Mouse (Mus musculus) right cerebral cortex, postnatal 25 days (tissue): Measurements from ENCODE around the gene Tmem184b.

ENCODE experiments used
- DNase-seq: peaks from one replicate; pipeline ENCODE4 v3.0.0; 2022

Tmem184b gene

GRCm38 (mm10) chr15:79364120-79364519 lies 39.2 kb downstream of the Tmem184b start:
- no peak for DNase-seq

- DNase-seq = no peak
Measured at GRCm38 (mm10) chr15:79361023-79361422, 42.3 kb downstream of the Tmem184b start.

DNA sequence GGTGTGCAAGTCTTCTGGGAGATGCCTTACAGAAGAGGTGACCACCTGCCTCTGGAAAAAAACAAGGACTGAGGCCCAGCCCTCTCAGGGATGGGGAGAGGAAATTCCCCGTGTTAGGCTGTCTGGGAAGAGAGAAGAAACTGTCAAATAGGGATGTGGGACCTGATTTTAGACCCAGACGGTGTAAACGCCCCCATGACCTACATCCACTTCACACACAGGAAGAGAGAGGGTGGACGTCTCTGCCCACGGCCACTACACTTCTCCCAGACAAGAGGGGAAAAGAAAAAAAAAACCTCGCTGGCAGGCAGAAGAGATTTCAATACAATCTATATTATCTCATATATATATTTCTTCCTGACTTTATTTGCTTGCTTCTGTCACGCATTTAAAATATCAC lies 43.0 kb downstream of the Tmem184b start:
- no peak for DNase-seq

DNA sequence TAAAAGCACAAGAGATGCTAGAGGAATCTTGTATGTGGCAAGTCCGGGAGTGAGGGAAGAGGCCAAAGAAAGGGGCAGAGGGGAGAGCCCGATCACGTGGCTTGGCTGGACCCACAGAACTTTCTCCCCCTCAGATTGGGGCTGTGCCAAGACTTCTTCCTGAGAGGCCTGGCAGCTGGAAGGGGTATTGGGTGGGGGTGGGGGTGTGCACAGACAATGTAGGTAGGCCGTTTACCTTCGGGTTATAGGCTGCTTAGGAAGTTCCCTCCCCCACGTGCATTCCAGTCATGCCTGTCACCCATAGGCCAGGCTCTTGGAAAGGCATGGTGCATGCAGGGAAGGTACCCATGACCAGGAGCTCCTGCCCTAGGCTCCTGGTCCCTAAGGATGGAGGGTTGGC lies 43.4 kb downstream of the Tmem184b start:
- DNase-seq = no peak

DNA sequence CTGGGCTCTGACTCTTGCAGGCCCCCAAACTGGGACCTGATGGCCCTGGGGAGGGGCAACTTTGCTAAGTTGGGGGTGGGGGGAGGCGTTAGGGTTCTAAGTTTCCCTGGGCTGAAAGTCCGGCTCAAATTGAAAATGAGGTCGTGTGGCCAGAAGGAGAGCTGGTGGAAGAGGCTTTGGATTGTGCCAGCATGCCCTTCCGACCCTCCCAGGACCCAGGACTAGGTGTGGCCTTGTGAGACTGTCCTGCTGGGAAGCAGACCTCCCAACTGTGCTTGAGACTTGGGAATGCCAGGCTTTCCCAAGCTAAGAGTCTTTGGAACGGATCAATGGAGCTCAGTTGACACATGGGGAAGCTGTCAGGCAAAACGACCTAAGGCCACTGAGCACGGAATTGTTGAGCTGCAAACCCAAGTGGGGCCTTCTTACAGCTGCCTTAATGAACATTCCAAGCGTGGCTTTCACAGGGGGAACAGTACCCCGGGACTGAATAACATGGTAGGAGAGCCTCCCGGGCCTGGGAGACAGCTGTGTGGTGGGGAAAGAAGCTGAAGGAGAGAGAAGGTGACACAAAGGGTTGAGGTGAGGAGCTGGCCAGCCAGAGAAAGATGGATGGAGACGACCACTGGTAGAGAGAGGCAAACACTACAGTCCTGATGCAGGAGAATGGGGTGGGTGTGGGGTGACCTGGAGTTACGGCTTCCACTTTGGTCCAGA lies 45.2 kb downstream of the Tmem184b start:
- DNase-seq = no peak

DNA sequence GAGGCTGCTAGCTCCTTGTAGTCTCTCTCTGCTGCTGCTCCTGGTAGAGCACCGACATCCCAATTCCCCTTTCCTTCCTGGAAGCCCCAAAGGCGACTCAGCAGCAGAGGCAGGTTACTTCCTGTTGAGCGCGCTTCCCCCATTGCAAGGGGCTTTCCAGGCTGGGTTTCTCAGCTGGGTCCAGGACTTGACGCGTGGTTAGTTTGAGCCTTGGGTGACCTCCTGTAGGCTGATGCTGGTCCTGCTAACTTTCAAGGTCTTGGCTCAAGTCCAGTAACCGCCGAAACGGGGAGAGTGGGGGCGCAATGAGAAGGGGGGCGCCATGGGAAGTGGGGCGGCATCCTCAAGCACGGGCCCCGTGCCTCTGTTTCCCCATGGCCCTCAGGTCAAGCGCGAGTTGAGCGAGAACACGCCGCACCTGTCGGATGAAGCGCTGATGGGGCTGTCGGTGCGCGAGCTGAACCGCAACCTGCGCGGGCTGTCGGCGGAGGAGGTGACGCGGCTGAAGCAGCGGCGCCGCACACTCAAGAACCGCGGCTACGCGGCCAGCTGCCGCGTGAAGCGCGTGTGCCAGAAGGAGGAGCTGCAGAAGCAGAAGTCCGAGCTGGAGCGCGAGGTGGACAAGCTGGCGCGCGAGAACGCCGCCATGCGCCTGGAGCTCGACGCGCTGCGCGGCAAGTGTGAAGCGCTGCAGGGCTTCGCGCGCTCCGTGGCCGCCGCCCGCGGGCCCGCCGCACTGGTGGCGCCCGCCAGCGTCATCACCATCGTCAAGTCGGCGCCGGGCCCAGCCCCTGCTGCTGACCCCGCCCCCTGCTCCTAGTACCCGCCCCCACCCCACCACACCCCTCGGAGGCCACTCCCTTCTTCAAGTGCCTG lies 46.1 kb downstream of the Tmem184b start:
- peak; percentile 62 for DNase-seq

DNA sequence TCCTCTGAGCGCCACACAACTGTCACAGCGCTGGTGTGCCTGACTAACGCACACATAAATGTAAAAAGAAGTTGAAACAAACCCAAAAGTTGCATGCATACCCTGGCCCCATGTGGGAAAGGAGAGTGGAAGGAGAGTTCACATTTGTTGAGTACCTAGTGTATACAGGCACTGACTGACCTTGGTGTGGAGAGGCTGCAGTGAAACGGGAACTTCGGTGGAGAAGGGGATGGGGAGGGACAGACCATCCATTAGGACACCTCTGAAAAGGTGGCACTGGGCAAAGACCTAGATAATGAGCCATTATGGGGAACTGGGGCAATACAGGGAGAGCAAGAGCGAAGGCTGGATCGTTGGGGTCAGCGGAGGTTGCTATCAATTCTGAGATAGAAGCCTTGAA lies 46.9 kb downstream of the Tmem184b start:
- no peak for DNase-seq

DNA sequence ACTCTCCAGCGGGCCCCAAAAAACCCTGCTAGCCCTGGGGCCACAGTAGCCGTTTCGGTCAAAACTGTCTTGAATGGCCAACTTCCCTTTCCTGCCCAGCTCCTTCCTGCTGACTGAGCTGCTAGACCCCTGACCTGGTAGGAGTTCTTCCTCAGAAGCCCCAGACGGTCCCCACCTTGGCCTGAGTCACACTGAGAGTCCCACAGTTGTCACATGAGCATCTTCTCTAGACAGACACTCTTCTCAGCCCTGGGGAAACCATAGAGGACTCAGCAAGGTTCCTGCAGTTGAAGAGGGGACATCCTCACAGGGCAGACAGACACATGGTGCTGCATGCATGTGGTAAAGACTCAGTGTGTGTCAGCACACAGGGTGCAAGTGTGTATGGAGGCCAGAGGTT lies 48.8 kb downstream of the Tmem184b start:
- no peak for DNase-seq

GRCm38 (mm10) chr15:79353690-79354305 lies 49.6 kb downstream of the Tmem184b start:
- DNase-seq = no peak

DNA sequence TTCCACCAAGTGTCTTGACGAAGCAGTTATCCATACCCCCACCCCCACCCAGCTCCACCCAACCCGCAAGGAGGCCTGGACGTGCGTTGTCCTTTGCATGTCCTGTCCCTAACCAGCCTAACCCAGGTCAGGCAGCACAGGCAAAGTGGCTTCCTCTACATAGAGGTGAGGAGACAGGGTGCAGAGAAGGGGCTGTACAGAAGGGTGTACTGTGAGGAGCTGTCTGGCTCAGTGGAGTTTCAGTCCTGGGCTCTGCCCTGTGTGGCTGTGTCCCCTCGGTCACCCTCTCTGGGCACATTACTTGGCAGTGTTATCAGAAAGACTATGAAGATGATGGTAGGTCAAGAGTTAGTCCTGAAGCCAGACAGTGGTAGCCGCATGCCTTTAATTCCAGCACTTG lies 50.9 kb downstream of the Tmem184b start:
- DNase-seq = no peak

DNA sequence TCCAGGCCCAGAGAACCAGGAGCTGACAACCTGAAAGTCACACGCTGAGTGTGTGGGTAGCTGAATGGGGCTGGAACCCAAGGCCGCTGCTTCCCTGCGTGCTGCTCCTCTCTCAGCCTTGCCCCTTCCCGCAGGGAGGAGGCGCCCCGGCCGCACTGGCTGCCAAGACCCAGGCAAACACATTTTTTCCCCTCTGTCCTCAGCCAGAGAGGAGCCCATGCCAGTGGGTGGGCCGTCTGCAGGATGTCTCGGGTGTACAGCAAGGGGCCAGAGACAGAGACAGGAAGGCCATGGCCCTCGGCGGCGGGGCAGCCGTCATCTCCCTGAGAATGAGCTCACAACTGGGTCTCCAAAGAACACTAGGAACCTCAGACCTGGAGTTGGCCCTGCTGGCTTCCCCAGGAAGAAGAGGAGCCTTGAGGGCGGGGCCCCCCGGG lies 52.0 kb downstream of the Tmem184b start:
- DNase-seq = no peak

DNA sequence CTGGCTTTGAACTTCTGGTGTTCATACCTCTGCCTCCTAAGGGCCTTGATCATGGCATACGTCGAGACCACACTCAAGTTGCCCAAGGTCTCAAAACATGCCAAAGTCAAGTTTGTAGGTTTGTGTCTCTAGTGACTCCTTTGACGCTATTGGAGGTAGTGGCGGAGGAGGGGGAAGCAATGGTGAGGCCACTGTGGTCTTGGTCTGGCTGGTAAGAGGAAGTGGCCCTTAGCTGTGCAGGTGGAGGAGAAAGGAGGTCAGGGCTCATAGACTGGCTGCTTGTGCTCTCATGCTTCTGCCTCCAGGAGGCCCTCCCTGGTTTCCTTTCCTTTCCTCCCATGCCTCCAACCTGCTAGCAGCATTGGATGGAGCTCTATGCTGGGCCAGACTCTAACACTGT lies 52.5 kb downstream of the Tmem184b start:
- no peak for DNase-seq

GRCm38 (mm10) chr15:79348651-79349050 lies 54.7 kb downstream of the Tmem184b start:
- DNase-seq = no peak

GRCm38 (mm10) chr15:79347845-79348506 lies 55.4 kb downstream of the Tmem184b start:
- no peak for DNase-seq

- peak; percentile 86 for DNase-seq
Measured at GRCm38 (mm10) chr15:79347165-79347844, 56.1 kb downstream of the Tmem184b start.

DNA sequence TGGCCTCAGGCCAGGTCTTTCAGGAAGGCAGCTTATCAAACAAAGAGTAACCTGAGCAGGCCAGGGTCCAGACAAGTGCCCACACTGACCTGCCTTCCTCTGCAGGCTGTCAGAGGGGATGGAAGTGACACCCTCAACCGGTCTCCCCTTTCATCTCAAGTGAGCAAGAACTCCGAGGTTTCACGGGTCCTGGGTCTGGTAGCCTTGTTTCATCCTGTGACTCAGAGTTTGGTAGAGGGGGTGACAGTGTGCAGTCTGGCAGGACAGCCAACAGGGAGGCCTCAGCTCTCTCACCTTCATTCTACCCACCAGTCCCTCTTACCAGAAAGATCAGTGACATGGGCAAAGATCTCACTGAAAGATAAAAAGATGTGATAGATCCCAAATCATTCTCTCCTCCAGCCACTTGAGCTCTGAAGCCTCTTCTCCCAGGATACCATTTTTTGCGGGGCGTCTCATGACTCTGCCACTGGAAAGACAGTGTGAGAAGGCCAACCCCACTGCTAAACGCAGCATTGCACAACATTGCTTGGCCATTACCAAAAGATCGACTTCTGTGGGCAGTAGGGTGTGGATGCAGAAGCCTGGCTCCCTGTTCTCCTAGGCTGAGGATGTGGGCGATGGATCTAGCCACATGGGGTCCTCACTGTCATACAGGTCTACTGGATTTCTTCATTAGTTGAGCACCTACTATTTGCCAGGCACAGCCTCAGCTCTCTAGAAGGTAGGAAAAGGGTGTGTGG lies 57.1 kb downstream of the Tmem184b start, which contains the start of gene Maff:
Gene Maff (plus strand): TSS at position 571 of the 743 bp plus-strand sequence.
- no peak for DNase-seq

DNA sequence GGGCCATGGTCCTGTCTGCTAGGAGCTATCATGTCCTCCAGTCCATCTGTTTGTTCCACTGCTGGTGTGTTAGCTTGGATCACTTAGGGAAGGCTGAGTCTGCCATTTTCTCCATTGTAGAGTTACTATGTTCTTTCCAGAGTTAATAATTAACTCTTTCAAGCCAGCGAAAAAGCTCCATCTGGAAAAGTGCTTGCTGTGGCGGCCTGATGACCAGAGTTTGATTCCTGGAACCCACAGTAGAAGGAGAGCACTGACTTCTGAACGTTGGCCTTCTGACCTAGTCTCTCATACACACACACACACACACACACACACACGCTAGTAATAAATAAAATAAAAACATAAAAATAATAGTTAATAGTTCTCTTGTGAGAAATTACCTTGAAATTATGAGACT lies 58.7 kb downstream of the Tmem184b start:
- DNase-seq = no peak

DNA sequence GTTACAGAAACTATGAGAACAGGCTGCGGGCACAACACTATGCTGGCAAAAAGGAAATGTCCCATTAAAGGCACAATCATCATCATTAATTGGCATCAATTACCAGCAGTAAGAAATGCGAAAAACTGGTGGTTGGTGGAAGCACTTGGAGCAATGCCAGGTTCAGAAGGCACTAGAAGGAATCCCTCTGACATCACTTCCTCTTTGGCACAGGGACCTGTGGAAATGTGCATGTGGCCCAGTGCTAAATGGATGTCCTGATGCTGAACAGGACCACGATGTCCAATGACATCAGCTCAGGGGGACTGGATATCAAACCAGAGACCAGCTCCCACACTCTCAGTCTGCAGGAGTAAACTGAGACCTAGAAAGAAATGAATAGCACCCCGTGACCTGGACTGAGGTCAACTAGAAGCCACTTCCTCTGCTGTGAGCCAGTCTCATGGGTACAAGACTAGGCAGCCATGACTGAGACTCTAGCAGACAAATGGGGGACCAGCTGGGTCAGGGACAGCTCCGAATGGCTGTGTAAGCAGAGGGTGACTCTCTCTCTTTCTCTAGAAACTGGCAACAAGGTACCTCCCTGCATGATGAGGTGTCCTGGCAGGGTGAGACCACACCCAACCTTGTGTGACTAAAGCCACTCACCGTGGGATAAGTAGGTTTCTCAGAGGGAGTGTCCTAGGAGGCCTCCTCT lies 60.6 kb downstream of the Tmem184b start:
- DNase-seq = no peak

- DNase-seq = no peak
Measured at GRCm38 (mm10) chr15:79338978-79339377, 64.4 kb downstream of the Tmem184b start.

- DNase-seq = no peak
Measured at GRCm38 (mm10) chr15:79335061-79335655, 68.2 kb downstream of the Tmem184b start.

DNA sequence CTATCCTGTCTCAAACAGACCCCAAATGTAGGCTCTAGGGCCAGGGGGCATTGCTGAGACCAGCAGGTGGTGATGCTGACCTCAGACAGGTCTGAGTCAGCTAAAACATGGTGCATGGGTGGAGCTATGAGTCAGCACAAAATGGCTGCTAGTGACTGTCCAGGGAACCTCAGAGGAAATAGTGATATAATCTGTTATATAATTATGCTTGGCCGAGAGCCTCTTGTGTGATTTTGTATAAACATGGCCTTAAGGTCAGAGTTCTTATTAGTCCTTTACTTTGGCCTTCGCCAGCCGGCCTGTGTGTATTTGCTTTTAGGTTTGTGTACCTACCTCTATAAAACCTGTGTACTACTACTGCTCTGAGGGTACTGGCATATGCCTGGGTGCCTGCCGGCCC lies 70.0 kb downstream of the Tmem184b start:
- DNase-seq = no peak
